13 mouse cellular contexts compared by ENCODE assay signal in the genomic region with DNA sequence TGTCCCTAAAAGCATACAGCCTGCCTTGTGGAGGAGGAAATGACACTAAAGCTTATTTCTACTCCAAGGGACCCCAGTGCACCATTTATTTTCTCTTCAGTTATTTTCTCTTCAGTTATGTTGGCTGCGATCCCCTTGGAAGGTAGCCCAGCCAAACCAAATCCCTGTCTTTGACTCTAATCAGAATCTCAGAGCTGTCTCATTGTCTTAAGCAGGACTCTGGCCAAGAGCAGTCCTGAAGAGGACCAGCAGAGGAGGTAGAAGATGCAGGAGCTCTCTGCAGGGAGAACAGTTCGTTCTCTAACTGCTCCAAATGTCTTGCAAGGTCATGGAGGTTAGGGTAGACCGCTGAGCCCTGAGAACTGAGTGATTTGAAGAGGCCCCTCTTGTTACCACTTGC.
DNase-seq lines count a peak whose midpoint lies in the region; ATAC-seq and TF ChIP-seq lines count a peak whose summit lies in the region.
"Had no signal": no experiment of that assay in that cellular context is flagged by ENCODE, and none has a peak within 500 bp of the region (broad histone marks: within the 10 kb centered on the region; RNA-seq: fewer than 3 reads in every experiment).

No protein-coding gene starts in this region.

- H3K9me3 ChIP-seq in kidney, embryonic 15.5 days (replicated peaks), result no peaks in the 10 kb centered on the region
- no peaks in the 10 kb centered on the region for H3K9me3 ChIP-seq in midbrain, postnatal 0 days (ENCODE audit: low read length)
- H3K9me3 ChIP-seq in midbrain, embryonic 11.5 days (ENCODE audit: control insufficient read depth, low read length), result no peaks in the 10 kb centered on the region
- H3K9me3 ChIP-seq: limb, embryonic 13.5 days; megakaryocyte, embryonic 14.5 days had no signal

- no peak for TF ChIP-seq CTCF in kidney, adult 2 months (conservative IDR thresholded peaks at IDR 0.05; ENCODE audit: insufficient read depth, insufficient read length, low read depth, low read length)
- peak; percentile 36 for TF ChIP-seq CTCF in midbrain, postnatal 0 days (IDR thresholded peaks at IDR 0.05)

- H3K27me3 ChIP-seq in kidney, adult 2 months (replicated peaks; ENCODE audit: control insufficient read depth, insufficient read depth, low read length), result no peaks in the 10 kb centered on the region
- H3K27me3 ChIP-seq in kidney, embryonic 15.5 days, result no peaks in the 10 kb centered on the region
- no peaks in the 10 kb centered on the region for H3K27me3 ChIP-seq in midbrain, postnatal 0 days (ENCODE audit: insufficient read depth, low read length)
- H3K27me3 ChIP-seq in midbrain, embryonic 11.5 days (ENCODE audit: control insufficient read depth, insufficient read depth, low read length), result no peaks in the 10 kb centered on the region
- H3K27me3 ChIP-seq: megakaryocyte, embryonic 14.5 days had no signal

- no peak for ATAC-seq in kidney, embryonic 15.5 days (replicated peaks; ENCODE audit: low FRiP score)
- ATAC-seq in midbrain, postnatal 0 days (ENCODE audit: low FRiP score), result no peak
- ATAC-seq in midbrain, embryonic 11.5 days (ENCODE audit: low FRiP score), result no peak
- ATAC-seq in megakaryocyte progenitor cell, adult 5-6 weeks (replicated peaks; ENCODE audit: poor library complexity), result no peak

- no peak overlapping the region for H3K9ac ChIP-seq in kidney, embryonic 15.5 days
- H3K9ac ChIP-seq in midbrain, postnatal 0 days (replicated peaks; ENCODE audit: low read length, poor library complexity, severe bottlenecking), result no peak overlapping the region
- H3K9ac ChIP-seq in midbrain, embryonic 11.5 days (ENCODE audit: low read length), result no peak overlapping the region
- H3K9ac ChIP-seq: limb, embryonic 13.5 days had no signal

- no peak for TF ChIP-seq POLR2A in kidney, adult 2 months (IDR thresholded peaks at IDR 0.05; ENCODE audit: low read depth, low read length)

- no peaks in the 10 kb centered on the region for H3K4me1 ChIP-seq in kidney, adult 2 months (ENCODE audit: control insufficient read depth, insufficient read depth, low read length)
- H3K4me1 ChIP-seq in kidney, embryonic 15.5 days, result no peaks in the 10 kb centered on the region
- H3K4me1 ChIP-seq in midbrain, postnatal 0 days (ENCODE audit: insufficient read depth, low read length), result no peaks in the 10 kb centered on the region
- no peaks in the 10 kb centered on the region for H3K4me1 ChIP-seq in midbrain, embryonic 11.5 days (ENCODE audit: control insufficient read depth, insufficient read depth, low read length)
- H3K4me1 ChIP-seq: megakaryocyte, embryonic 14.5 days had no signal

- WGBS in kidney, adult 2 months, result 61% methylated on average over 3 of the region's 3 CpGs
- 52% methylated on average over 3 of the region's 3 CpGs for WGBS in kidney, embryonic 15.5 days
- 50% methylated on average over 3 of the region's 3 CpGs for WGBS in midbrain, postnatal 0 days
- 75% methylated on average over 3 of the region's 3 CpGs for WGBS in midbrain, embryonic 11.5 days

- H3K36me3 ChIP-seq in kidney, adult 2 months (ENCODE audit: control insufficient read depth, insufficient read depth, low read length), result no peaks in the 10 kb centered on the region
- H3K36me3 ChIP-seq in kidney, embryonic 15.5 days, result no peaks in the 10 kb centered on the region
- H3K36me3 ChIP-seq in midbrain, postnatal 0 days (ENCODE audit: insufficient read depth, low read length), result no peaks in the 10 kb centered on the region
- no peaks in the 10 kb centered on the region for H3K36me3 ChIP-seq in midbrain, embryonic 11.5 days (ENCODE audit: control insufficient read depth, insufficient read depth, low read length)
- H3K36me3 ChIP-seq: G1E; limb, embryonic 13.5 days had no signal

- H3K4me3 ChIP-seq in kidney, adult 2 months (ENCODE audit: insufficient read depth, low read depth, low read length), result no peak overlapping the region
- no peak overlapping the region for H3K4me3 ChIP-seq in kidney, embryonic 15.5 days (replicated peaks)
- no peak overlapping the region for H3K4me3 ChIP-seq in midbrain, postnatal 0 days (ENCODE audit: low read depth, low read length)
- H3K4me3 ChIP-seq in midbrain, embryonic 11.5 days (ENCODE audit: low read depth, low read length), result no peak overlapping the region
- H3K4me3 ChIP-seq: limb, embryonic 13.5 days; megakaryocyte, embryonic 14.5 days had no signal

- no peak overlapping the region for H3K27ac ChIP-seq in kidney, adult 2 months (ENCODE audit: insufficient read depth, low read depth, low read length)
- H3K27ac ChIP-seq in kidney, embryonic 15.5 days, result no peak overlapping the region
- no peak overlapping the region for H3K27ac ChIP-seq in midbrain, postnatal 0 days (ENCODE audit: low read depth, low read length)
- H3K27ac ChIP-seq in midbrain, embryonic 11.5 days (ENCODE audit: low read depth, low read length), result no peak overlapping the region
- H3K27ac ChIP-seq: limb, embryonic 13.5 days had no signal

- peak; percentile 9 to 18 for DNase-seq in cerebellum, postnatal 25 days
- no peak for DNase-seq in cerebellum, adult 9-11 months
- peak; percentile 11 for DNase-seq in kidney, adult 2 months
- DNase-seq in midbrain, postnatal 0 days (ENCODE audit: low spot score), result peak; percentile 66
- no peak for DNase-seq in midbrain, embryonic 11.5 days (ENCODE audit: low spot score, missing footprints)
- peak; percentile 1 for DNase-seq in lung, postnatal 36 days
- DNase-seq: embryo, embryonic 11 days; right cerebral cortex, postnatal 25 days had no signal

- no peak overlapping the region for H3K4me2 ChIP-seq in kidney, embryonic 15.5 days
- no peak overlapping the region for H3K4me2 ChIP-seq in midbrain, postnatal 0 days (ENCODE audit: low read depth, low read length, poor library complexity, severe bottlenecking)
- no peak overlapping the region for H3K4me2 ChIP-seq in midbrain, embryonic 11.5 days
- H3K4me2 ChIP-seq: limb, embryonic 13.5 days had no signal

Comparison
In these comparisons a context has a peak if more than half of its experiments do, and no peak if none do; other contexts are left out.
1. DNase-seq: peak in cerebellum, postnatal 25 days (2 of 2), kidney, adult 2 months (single experiment), midbrain, postnatal 0 days (single experiment) and lung, postnatal 36 days (single experiment); none in cerebellum, adult 9-11 months (single experiment) and midbrain, embryonic 11.5 days (single experiment).